ENCODE assay signal across 7 mouse cellular contexts in the genomic region with DNA sequence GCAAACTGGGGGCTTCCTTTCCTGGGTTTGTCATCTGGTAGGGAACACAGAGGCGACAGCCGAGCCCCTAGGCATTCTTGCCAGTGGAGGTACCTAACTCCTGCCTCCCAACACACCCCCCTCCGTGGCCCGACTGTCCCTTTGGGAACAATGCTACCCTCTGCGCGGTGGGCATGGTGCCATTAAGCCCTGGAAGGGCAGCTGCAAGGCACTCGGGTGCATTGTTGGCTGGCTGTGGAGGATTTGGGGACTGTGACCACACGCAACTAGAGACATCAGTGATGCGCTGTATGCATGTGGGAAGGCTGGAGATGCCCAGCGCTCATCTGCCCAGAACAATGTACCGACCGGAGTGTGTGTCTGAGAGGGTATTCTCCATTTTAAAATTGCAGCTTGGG. TPM values are rescaled to one million over a fixed set of nuclear protein-coding genes. Genes with fewer than 3 reads are reported as not detected.
DNase-seq lines count a peak whose midpoint lies in the region; ATAC-seq and TF ChIP-seq lines count a peak whose summit lies in the region.

No protein-coding gene starts in this region.

- H3K36me3 ChIP-seq in lung, embryonic 14.5 days (ENCODE audit: insufficient read depth): no peaks in the 10 kb centered on the region
- no peaks in the 10 kb centered on the region for H3K36me3 ChIP-seq in embryonic facial prominence, embryonic 10.5 days (replicated peaks)
- no peaks in the 10 kb centered on the region for H3K36me3 ChIP-seq in midbrain, embryonic 11.5 days (ENCODE audit: control insufficient read depth, insufficient read depth, low read length)

- TF ChIP-seq CTCF in lung, embryonic 14.5 days (IDR thresholded peaks at IDR 0.05; ENCODE audit: low read depth): no peak

- no peaks in the 10 kb centered on the region for H3K4me1 ChIP-seq in lung, embryonic 14.5 days (ENCODE audit: insufficient read depth)
- peaks cover 21% of the 10 kb centered on the region for H3K4me1 ChIP-seq in embryonic facial prominence, embryonic 10.5 days
- peaks cover 14% of the 10 kb centered on the region for H3K4me1 ChIP-seq in midbrain, embryonic 11.5 days (ENCODE audit: control insufficient read depth, insufficient read depth, low read length)

- H3K9ac ChIP-seq in lung, embryonic 14.5 days: peak overlapping the region; percentile 49; the same call in 1 of the 2 replicates
- H3K9ac ChIP-seq in midbrain, embryonic 11.5 days (ENCODE audit: low read length): peak overlapping the region; percentile 76

- H3K4me3 ChIP-seq in lung, embryonic 14.5 days (ENCODE audit: low read depth, low read length): peak overlapping the region; percentile 57
- H3K4me3 ChIP-seq in embryonic facial prominence, embryonic 10.5 days: peak overlapping the region; percentile 77
- H3K4me3 ChIP-seq in midbrain, embryonic 11.5 days (ENCODE audit: low read depth, low read length): peak overlapping the region; percentile 76

- ATAC-seq in lung, embryonic 14.5 days (ENCODE audit: insufficient read depth): no peak; the same call in 1 of the 2 replicates
- ATAC-seq in midbrain, embryonic 11.5 days (ENCODE audit: low FRiP score): no peak

- no peaks in the 10 kb centered on the region for H3K9me3 ChIP-seq in lung, embryonic 14.5 days (ENCODE audit: low read depth, low read length)
- no peaks in the 10 kb centered on the region for H3K9me3 ChIP-seq in embryonic facial prominence, embryonic 10.5 days
- H3K9me3 ChIP-seq in midbrain, embryonic 11.5 days (ENCODE audit: control insufficient read depth, low read length): no peaks in the 10 kb centered on the region

- peak overlapping the region; percentile 84 for H3K4me2 ChIP-seq in lung, embryonic 14.5 days
- peak overlapping the region; percentile 64 for H3K4me2 ChIP-seq in midbrain, embryonic 11.5 days

- no peak for DNase-seq in lung, embryonic 14.5 days
- DNase-seq in lung, postnatal 4 days: no peak
- peak; percentile 13 for DNase-seq in embryonic facial prominence, embryonic 10.5 days (ENCODE audit: low spot score)
- peak; percentile 8 to 12 for DNase-seq in heart, postnatal 14 days
- DNase-seq in midbrain, embryonic 11.5 days (ENCODE audit: low spot score, missing footprints): peak; percentile 92
- DNase-seq in embryo, embryonic 10 days (ENCODE audit: low spot score): no peak
- no peak for DNase-seq in urinary bladder, adult 18-20 months (ENCODE audit: low spot score in 2 of 2)

- 32% methylated on average over 12 of the region's 12 CpGs for WGBS in lung, embryonic 14.5 days
- 32% methylated on average over 12 of the region's 12 CpGs for WGBS in embryonic facial prominence, embryonic 10.5 days
- 22% methylated on average over 12 of the region's 12 CpGs for WGBS in midbrain, embryonic 11.5 days

- no peak overlapping the region for H3K27ac ChIP-seq in lung, embryonic 14.5 days (ENCODE audit: low read depth)
- peak overlapping the region; percentile 81 for H3K27ac ChIP-seq in embryonic facial prominence, embryonic 10.5 days (replicated peaks)
- no peak overlapping the region; the same call in 1 of the 2 replicates for H3K27ac ChIP-seq in midbrain, embryonic 11.5 days (ENCODE audit: low read depth, low read length)

- H3K27me3 ChIP-seq in lung, embryonic 14.5 days (ENCODE audit: insufficient read depth, low read length): peaks cover 28% of the 10 kb centered on the region
- H3K27me3 ChIP-seq in embryonic facial prominence, embryonic 10.5 days (replicated peaks; ENCODE audit: low read depth, poor library complexity, severe bottlenecking): peaks cover 39% of the 10 kb centered on the region
- H3K27me3 ChIP-seq in midbrain, embryonic 11.5 days (ENCODE audit: control insufficient read depth, insufficient read depth, low read length): no peaks in the 10 kb centered on the region

- intact Hi-C loops in heart, postnatal 14 days (cut with DNase I): no loop called here

RNA-seq across cellular contexts. Expression of gene Olfm1, which starts 0.9 kb away (rescaled TPM):
- polyA plus RNA-seq in lung, embryonic 14.5 days (2014; fragmentation: Nextera tagmentation; extraction: Ambion mirVana): 14.4 and 16.1 TPM in 2 replicates
- 16.8 and 20.4 TPM in 2 replicates for polyA plus RNA-seq in embryonic facial prominence, embryonic 10.5 days (2016; fragmentation: Nextera tagmentation; extraction: Ambion mirVana)
- total RNA-seq in heart, postnatal 14 days (2021): 1 to 10 TPM; 7.3 to 9.5 TPM
- 60.7 and 68.6 TPM in 2 replicates for polyA plus RNA-seq in midbrain, embryonic 11.5 days (2014; fragmentation: Nextera tagmentation; extraction: Ambion mirVana)

Comparison
In these comparisons a context has a peak if more than half of its experiments do, and no peak if none do; other contexts are left out.
1. DNase-seq: peak in embryonic facial prominence, embryonic 10.5 days (single experiment), heart, postnatal 14 days (2 of 2) and midbrain, embryonic 11.5 days (single experiment); none in lung, embryonic 14.5 days (single experiment), lung, postnatal 4 days (0 of 2), embryo, embryonic 10 days (single experiment) and urinary bladder, adult 18-20 months (0 of 2).
2. Peak in every context shown above with its lines, with median percentiles within 50 percentile points of each other: H3K4me3 ChIP-seq.